Mouse (Mus musculus) lung, adult 2 months (tissue): ENCODE measurements around the gene Dcaf8. TPM values are rescaled to one million over a fixed set of nuclear protein-coding genes. Genes with fewer than 3 reads are reported as not detected.
A peak's percentile ranks its signal among the peaks of the same experiment; 100 is the strongest.

Source experiments
- DNase-seq: peaks from one replicate; pipeline ENCODE4 v3.0.0; 2022
- H3K4me1 ChIP-seq: fragments of 200-500 bp; 2 replicates; pipeline ENCODE4 v1.6.1; 2011; ENCODE audit warnings: low read length; ENCODE audit not compliant: control insufficient read depth, insufficient read depth
- H3K4me3 ChIP-seq: fragments of 200-500 bp; replicated peaks from 2 replicates; pipeline ENCODE3; 2011; ENCODE audit warnings: low read depth, mild to moderate bottlenecking, control low read depth, low read length; ENCODE audit errors: extremely low read depth
- CTCF ChIP-seq: fragments of 200-500 bp; IDR thresholded peaks from 2 replicates; pipeline ENCODE4 v1.5.1; 2011; ENCODE audit warnings: mild to moderate bottlenecking, low read length, control low read depth; ENCODE audit not compliant: insufficient read depth
- POLR2A ChIP-seq: fragments of 200-500 bp; IDR thresholded peaks from 2 replicates; pipeline ENCODE4 v1.6.1; 2011; ENCODE audit warnings: low read depth, mild to moderate bottlenecking, control low read depth, low read length, borderline replicate concordance; ENCODE audit errors: extremely low read depth
- WGBS: fragments of 180-500 bp; shearing (Covaris S2); methylation state at CpG from one replicate; pipeline ENCODE4 v1.1.7; 2018; 5-methylcytosine and 5-hydroxymethylcytosine counted together
- polyA plus RNA-seq: library from polyadenylated mRNA; depleted of rRNA; stranded (reverse); fragments of >200 nt; gene quantifications from 2 replicates; pipeline ENCODE4 v1.2.3, GENCODE M21; 2012

Gene Dcaf8
- polyA plus RNA-seq, 1 experiment, result 74.9 TPM

- WGBS, result 42% methylated on average over 7 of the region's 7 CpGs
- TF ChIP-seq CTCF, result no peak
- no peak for TF ChIP-seq POLR2A
- DNase-seq, result no peak
- Histone ChIP-seq H3K4me3 (no peak overlapping the region), H3K4me1 (peaks cover 24% of the 10 kb centered on the region)
Observed at GRCm38 (mm10) chr1:172200871-172201447, 53.1 kb downstream of the Dcaf8 start.

GRCm38 (mm10) chr1:172201967-172202880 lies 54.3 kb downstream of the Dcaf8 start:
- no peak for DNase-seq
- peaks cover 26% of the 10 kb centered on the region for H3K4me1 ChIP-seq
- WGBS, result 29% methylated on average over 14 of the region's 14 CpGs
- no peak overlapping the region for H3K4me3 ChIP-seq
- TF ChIP-seq POLR2A (no peak), CTCF (no peak)

DNA sequence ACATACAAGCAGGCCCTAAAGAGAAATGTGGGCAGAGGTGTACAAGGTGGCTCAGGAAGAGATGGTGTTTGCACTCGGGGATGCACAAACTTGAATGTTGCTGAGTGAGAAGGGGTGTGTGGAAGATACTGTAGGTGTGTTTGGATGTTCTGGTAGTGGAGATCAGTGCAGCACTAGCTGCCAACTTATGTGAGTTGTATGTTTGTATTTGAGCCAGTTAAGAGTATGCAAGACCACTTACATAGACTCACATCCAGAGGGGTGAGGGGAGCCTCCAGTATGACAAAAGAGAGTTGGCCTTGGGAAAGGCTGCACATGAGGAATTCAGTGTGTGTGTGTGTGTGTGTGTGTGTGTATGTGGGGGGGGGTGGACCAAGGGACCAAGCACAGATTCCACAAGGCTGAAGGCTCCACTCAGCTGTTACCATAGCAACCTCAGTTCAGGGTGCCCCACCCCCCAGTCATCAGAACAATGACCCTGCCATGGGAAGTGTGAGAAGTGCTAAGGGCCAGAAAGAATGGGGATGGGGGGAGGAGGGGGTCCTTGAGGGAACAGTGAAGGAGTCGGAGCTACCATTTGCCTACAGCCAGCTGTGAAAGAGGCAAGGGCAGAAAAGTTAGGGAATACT lies 55.1 kb downstream of the Dcaf8 start:
- no peak overlapping the region for H3K4me3 ChIP-seq
- H3K4me1 ChIP-seq, result peaks cover 26% of the 10 kb centered on the region
- WGBS, result 33% methylated on average over 2 of the region's 2 CpGs
- TF ChIP-seq POLR2A (no peak), CTCF (no peak)
- no peak for DNase-seq

DNA sequence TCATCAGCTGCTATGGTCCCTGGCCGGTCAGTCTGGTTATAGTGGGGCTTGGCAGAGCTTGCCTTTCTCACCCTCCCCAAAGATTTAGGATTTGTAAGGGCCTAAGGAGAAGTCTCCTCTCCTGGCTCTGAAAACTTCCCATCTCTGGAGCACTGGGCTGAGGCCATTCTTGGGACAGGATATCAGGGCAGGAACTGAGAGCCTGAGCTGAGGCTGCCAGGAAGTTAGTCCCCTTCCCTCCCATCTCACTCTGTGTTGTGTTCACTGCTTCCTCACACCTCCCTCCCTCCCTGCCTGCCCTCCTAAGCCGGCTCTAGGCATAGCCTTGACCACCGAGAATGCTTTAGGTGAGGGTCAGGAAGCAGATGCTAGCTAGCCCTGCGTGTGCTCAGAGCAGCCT lies 55.7 kb downstream of the Dcaf8 start:
- Histone ChIP-seq H3K4me1 (peaks cover 26% of the 10 kb centered on the region), H3K4me3 (no peak overlapping the region)
- TF ChIP-seq CTCF, result no peak
- no peak for TF ChIP-seq POLR2A
- DNase-seq, result no peak
- 22% methylated on average over 4 of the region's 4 CpGs for WGBS

DNA sequence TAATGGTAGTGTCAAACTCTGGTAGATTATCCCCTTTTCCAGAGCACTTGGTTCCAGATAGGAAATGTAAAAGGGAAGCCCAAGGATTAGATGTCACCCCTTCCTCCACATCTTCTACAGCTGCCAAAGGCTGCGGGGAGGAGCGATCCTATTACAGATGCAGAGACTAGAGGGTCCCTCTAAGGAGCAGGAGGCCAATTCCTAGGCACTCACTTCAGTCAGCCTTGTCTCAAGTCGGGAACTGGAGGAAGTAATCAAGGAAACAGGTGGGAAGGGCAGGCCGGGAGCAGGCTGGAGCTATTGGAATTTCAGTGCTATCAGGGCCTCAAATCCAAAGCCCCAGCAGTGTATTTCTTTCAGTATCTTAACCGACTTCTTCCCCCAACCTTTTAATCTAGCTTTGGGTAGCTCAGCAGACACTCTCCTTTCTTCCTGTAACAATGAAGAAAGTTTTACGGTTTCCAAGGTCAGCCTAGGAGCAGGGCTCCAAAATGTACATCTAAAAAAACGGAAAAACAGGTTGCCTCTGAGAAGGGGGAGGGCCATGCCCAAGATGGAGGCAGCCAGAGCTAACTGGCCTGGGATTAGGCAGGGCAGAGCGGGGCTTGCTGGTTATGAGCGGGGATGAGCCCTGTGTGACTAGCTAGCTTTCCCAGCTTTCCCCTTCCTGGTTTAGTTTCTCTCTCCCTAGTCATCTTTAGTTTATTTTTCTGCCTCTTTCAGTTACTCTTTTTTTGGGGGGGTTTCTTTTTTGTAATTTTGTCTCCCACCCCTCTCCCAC lies 56.3 kb downstream of the Dcaf8 start:
- Histone ChIP-seq H3K4me3 (no peak overlapping the region), H3K4me1 (peaks cover 26% of the 10 kb centered on the region)
- DNase-seq, result no peak
- TF ChIP-seq CTCF (no peak), POLR2A (no peak)
- WGBS, result 41% methylated on average over 9 of the region's 9 CpGs

GRCm38 (mm10) chr1:172204814-172205740 lies 57.2 kb downstream of the Dcaf8 start:
- H3K4me3 ChIP-seq, result peak overlapping the region; percentile 25
- TF ChIP-seq CTCF, result no peak
- WGBS, result 39% methylated on average over 15 of the region's 15 CpGs
- H3K4me1 ChIP-seq, result peaks cover 26% of the 10 kb centered on the region
- no peak for DNase-seq

DNA sequence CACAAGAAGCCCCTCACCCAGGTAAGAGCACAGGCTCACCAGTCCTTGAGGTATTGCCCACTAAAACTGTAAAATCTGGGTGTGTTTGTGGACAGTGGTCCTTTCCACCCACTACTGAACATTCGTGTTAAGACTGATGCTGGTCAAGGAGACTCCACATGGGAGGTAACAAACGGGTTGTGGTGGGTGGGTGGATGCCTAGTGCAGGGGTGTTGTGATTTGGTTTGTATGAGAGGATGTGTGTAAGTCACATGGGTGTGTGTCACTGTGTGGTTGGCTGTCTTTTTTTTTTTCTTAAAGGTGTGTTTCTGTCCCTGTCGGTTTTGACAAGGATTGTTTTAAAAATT lies 57.8 kb downstream of the Dcaf8 start:
- Histone ChIP-seq H3K4me1 (peaks cover 26% of the 10 kb centered on the region), H3K4me3 (peak overlapping the region; percentile 90)
- TF ChIP-seq POLR2A (no peak), CTCF (no peak)
- 8% methylated on average over 3 of the region's 3 CpGs for WGBS
- no peak for DNase-seq

DNA sequence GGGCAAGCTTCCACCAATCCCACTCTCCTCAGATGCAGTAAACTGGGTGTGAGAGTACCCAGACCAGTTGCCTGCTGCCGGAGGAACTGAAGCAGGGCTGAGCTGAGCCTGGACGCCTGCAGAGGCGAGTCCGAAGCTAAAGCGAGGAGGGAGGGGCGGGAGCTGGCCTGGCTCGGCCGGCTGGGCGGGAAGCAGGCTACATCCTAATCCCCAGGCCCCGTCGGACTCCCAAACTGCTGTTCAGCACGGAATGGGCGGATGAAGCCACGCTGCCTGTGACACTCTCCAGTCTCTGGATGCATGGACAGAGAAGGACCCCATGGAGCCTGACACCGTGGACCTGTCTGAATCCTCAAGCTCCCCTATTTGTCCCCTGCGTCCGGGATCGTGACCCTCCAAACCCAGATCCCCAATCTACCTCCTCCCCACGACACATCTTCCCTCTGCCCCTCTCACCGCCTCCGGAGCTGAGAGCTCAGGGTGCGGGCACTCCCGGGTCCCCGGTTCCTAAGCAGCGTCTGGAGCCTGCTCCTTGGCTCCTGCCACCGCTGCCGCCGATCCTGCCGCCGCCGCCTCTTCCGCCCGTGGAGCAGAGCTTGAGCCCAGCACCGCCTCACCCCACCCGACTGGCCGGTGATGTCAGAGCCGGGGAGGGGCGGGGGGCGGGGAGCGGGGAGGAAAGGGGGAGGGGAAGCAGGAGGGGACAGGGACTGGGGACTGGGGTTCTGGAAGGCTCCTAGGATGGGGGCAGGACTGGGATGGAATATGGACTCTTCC lies 58.4 kb downstream of the Dcaf8 start, which contains the start of gene Pea15a:
Gene Pea15a (minus strand): TSS at position 664 of the 777 bp plus-strand sequence.
- peak; percentile 84 for DNase-seq
- TF ChIP-seq CTCF (no peak), POLR2A (no peak; the same call in 1 of the 2 replicates)
- WGBS, result under 1% methylated on average over 38 of the region's 40 CpGs
- peak within 1 kb of the TSS; percentile 90 for H3K4me3 ChIP-seq
- peaks cover 26% of the 10 kb centered on the region for H3K4me1 ChIP-seq
